Mouse (Mus musculus) B cell, adult 2 months (primary cell): ENCODE data around the gene Cpb2.

Source experiments
- DNase-seq, 2 experiments: peaks; one replicate each; pipeline ENCODE4 v3.0.0; 2022

Gene Cpb2

GRCm38 (mm10) chr14:75242087-75242486 is at the start of gene Cpb2:
TSS of gene Cpb2 (plus strand) at chr14:75242287.
- DNase-seq = no peak

GRCm38 (mm10) chr14:75192427-75192826 is 49.7 kb upstream of the Cpb2 start:
- no peak for DNase-seq

GRCm38 (mm10) chr14:75192858-75193257 is 49.2 kb upstream of the Cpb2 start:
- DNase-seq = no peak

GRCm38 (mm10) chr14:75195530-75195929 is 46.6 kb upstream of the Cpb2 start:
- no peak for DNase-seq

GRCm38 (mm10) chr14:75197027-75197426 is 45.1 kb upstream of the Cpb2 start:
- peak; percentile 77 to 79 for DNase-seq

- DNase-seq = no peak
These were observed 44.4 kb upstream of the Cpb2 start for GRCm38 (mm10) chr14:75197660-75198059.

- no peak for DNase-seq
These were observed 36.6 kb upstream of the Cpb2 start for GRCm38 (mm10) chr14:75205363-75206051.

- DNase-seq = no peak
These were observed 35.8 kb upstream of the Cpb2 start for GRCm38 (mm10) chr14:75206307-75206706.

GRCm38 (mm10) chr14:75208572-75209151 is 33.4 kb upstream of the Cpb2 start:
- DNase-seq = no peak

- no peak for DNase-seq
These were observed 28.3 kb upstream of the Cpb2 start for GRCm38 (mm10) chr14:75213752-75214151.

- no peak for DNase-seq
These were observed 23.2 kb upstream of the Cpb2 start for GRCm38 (mm10) chr14:75218843-75219242.

- DNase-seq = no peak
These were observed 22.7 kb upstream of the Cpb2 start for GRCm38 (mm10) chr14:75219250-75219913.

GRCm38 (mm10) chr14:75222386-75222785 is 19.7 kb upstream of the Cpb2 start:
- no peak for DNase-seq

GRCm38 (mm10) chr14:75227453-75228084 is 14.5 kb upstream of the Cpb2 start:
- DNase-seq = no peak

GRCm38 (mm10) chr14:75229834-75230233 is 12.3 kb upstream of the Cpb2 start:
- peak; percentile 66 to 73 for DNase-seq

GRCm38 (mm10) chr14:75233070-75233469 is 9.0 kb upstream of the Cpb2 start:
- DNase-seq = no peak

GRCm38 (mm10) chr14:75235552-75235951 is 6.5 kb upstream of the Cpb2 start:
- DNase-seq = no peak

GRCm38 (mm10) chr14:75235955-75236635 is 6.0 kb upstream of the Cpb2 start:
- no peak for DNase-seq

GRCm38 (mm10) chr14:75236636-75237003 is 5.5 kb upstream of the Cpb2 start:
- DNase-seq = no peak

GRCm38 (mm10) chr14:75237096-75237495 is 5.0 kb upstream of the Cpb2 start:
- no peak for DNase-seq

GRCm38 (mm10) chr14:75238054-75238692 is 3.9 kb upstream of the Cpb2 start:
- no peak for DNase-seq
